Comparison of ENCODE assay signal across 8 mouse cellular contexts in genomic region chr10:121836507-121837165, GRCm38 (mm10).
DNase-seq lines count a peak whose midpoint lies in the region; ATAC-seq and TF ChIP-seq lines count a peak whose summit lies in the region.

No protein-coding gene starts in this region.

- no peaks in the 10 kb centered on the region for H3K27me3 ChIP-seq in spleen, adult 2 months (ENCODE audit: control insufficient read depth, insufficient read depth, low read length)
- H3K27me3 ChIP-seq in small intestine, adult 2 months (ENCODE audit: control insufficient read depth, insufficient read depth, low read length): no peaks in the 10 kb centered on the region
- no peaks in the 10 kb centered on the region for H3K27me3 ChIP-seq in liver, embryonic 11.5 days (replicated peaks; ENCODE audit: control insufficient read depth, insufficient read depth, low read length)

- TF ChIP-seq CTCF in spleen, adult 2 months (IDR thresholded peaks at IDR 0.05; ENCODE audit: extremely low read depth, insufficient read depth, insufficient read length, insufficient replicate concordance): no peak
- no peak for TF ChIP-seq CTCF in small intestine, adult 2 months (IDR thresholded peaks at IDR 0.05; ENCODE audit: extremely low read depth, insufficient read length, insufficient replicate concordance, low read depth, low read length)

- intact Hi-C loops in heart, postnatal 10 days (cut with DNase I): loop anchor here (5.0 kb wide), 1 partner anchor 61 kb away; no protein-coding TSS in a partner anchor

- H3K36me3 ChIP-seq in spleen, adult 2 months (ENCODE audit: control insufficient read depth, insufficient read depth, low read length): no peaks in the 10 kb centered on the region
- no peaks in the 10 kb centered on the region for H3K36me3 ChIP-seq in small intestine, adult 2 months (ENCODE audit: control insufficient read depth, insufficient read depth, low read length)
- peaks cover 2% of the 10 kb centered on the region; the same call in 1 of the 2 replicates for H3K36me3 ChIP-seq in liver, embryonic 11.5 days (ENCODE audit: control insufficient read depth, insufficient read depth, low read length)

- H3K4me3 ChIP-seq in spleen, adult 2 months (ENCODE audit: extremely low read depth, insufficient read depth, insufficient read length): peak overlapping the region; percentile 42; the same call in 1 of the 2 replicates
- H3K4me3 ChIP-seq in small intestine, adult 2 months (ENCODE audit: low read depth, low read length): peak overlapping the region; percentile 28
- H3K4me3 ChIP-seq in liver, embryonic 11.5 days (ENCODE audit: low read depth, low read length): no peak overlapping the region

- no peak overlapping the region for H3K27ac ChIP-seq in spleen, adult 2 months (ENCODE audit: insufficient read depth, low read length)
- no peak overlapping the region for H3K27ac ChIP-seq in small intestine, adult 2 months (ENCODE audit: insufficient read depth, low read depth, low read length)
- no peak overlapping the region for H3K27ac ChIP-seq in liver, embryonic 11.5 days (ENCODE audit: low read depth, low read length)

- H3K4me2 ChIP-seq in liver, embryonic 11.5 days: no peak overlapping the region

- ATAC-seq in liver, embryonic 11.5 days (replicated peaks; ENCODE audit: low FRiP score): no peak

- no peaks in the 10 kb centered on the region for H3K4me1 ChIP-seq in spleen, adult 2 months (ENCODE audit: control insufficient read depth, insufficient read depth, insufficient read length)
- no peaks in the 10 kb centered on the region for H3K4me1 ChIP-seq in small intestine, adult 2 months (ENCODE audit: control insufficient read depth, insufficient read depth, insufficient read length, low read length)
- H3K4me1 ChIP-seq in liver, embryonic 11.5 days (replicated peaks; ENCODE audit: control insufficient read depth, insufficient read depth, low read length): no peaks in the 10 kb centered on the region

- DNase-seq in spleen, adult 2 months (ENCODE audit: low read depth in 1 of 2, low spot score in 2 of 2): no peak
- DNase-seq in spleen, postnatal 4 days (ENCODE audit: low spot score in 2 of 2): no peak
- peak; percentile 67 for DNase-seq in fibroblast of lung, adult 2 months (ENCODE audit: low read depth)
- peak; percentile 84 to 87 for DNase-seq in heart, postnatal 10 days
- DNase-seq in kidney, postnatal 4 days: peak; percentile 85 to 88
- peak; percentile 72 for DNase-seq in lung, postnatal 14 days
- DNase-seq in liver, embryonic 11.5 days (ENCODE audit: low spot score): no peak

- no peaks in the 10 kb centered on the region for H3K9me3 ChIP-seq in liver, embryonic 11.5 days (ENCODE audit: control insufficient read depth, low read length)

- WGBS in spleen, adult 2 months: 19% methylated on average over 18 of the region's 18 CpGs
- 15% methylated on average over 18 of the region's 18 CpGs for WGBS in small intestine, adult 2 months
- 75% methylated on average over 18 of the region's 18 CpGs for WGBS in liver, embryonic 11.5 days

- H3K9ac ChIP-seq in liver, embryonic 11.5 days (ENCODE audit: low read depth, low read length): no peak overlapping the region

- TF ChIP-seq POLR2A in spleen, adult 2 months (IDR thresholded peaks at IDR 0.05; ENCODE audit: low read depth, low read length): no peak
- no peak for TF ChIP-seq POLR2A in small intestine, adult 2 months (IDR thresholded peaks at IDR 0.05; ENCODE audit: low read depth, low read length)

Comparison
In these comparisons a context has a peak if more than half of its experiments do, and no peak if none do; other contexts are left out.
1. DNase-seq: peak in fibroblast of lung, adult 2 months (single experiment), heart, postnatal 10 days (2 of 2), kidney, postnatal 4 days (2 of 2) and lung, postnatal 14 days (single experiment); none in spleen, adult 2 months (0 of 2), spleen, postnatal 4 days (0 of 2) and liver, embryonic 11.5 days (single experiment).